Mouse (Mus musculus): ENCODE measurements around the gene Bap1. TPM values are rescaled to one million over a fixed set of nuclear protein-coding genes. Genes with fewer than 3 reads are reported as not detected.

The Bap1 gene
- total and polyA plus RNA-seq, 2 experiments from 2014 or later: 104 to 136 TPM

- TF ChIP-seq CTCF (IDR thresholded peaks at IDR 0.05; ENCODE audit: low read depth): no peak
- 73% methylated on average over 1 of the region's 1 CpGs for WGBS
- ATAC-seq: no peak
Observed at GRCm38 (mm10) chr14:31245946-31246345, 5.3 kb upstream of the Bap1 start.

DNA sequence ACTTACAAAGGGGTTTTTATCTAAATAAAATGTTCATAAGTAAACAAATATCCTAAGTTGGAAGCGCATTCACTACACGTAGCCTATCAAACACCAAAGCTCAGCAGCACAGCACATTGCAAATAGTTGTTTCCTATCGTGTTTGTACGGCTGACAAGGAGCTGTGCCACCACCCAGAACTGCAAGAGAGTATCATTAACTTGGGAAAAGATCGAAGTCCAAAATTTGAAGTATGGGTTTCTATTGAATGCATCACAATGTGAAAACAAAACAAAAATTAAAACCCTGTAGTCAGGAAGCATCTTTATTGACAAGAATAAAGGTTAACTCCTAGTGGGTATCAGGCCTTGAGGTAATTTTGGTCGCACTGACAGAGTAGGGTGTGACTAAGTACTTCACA is 2.9 kb upstream of the Bap1 start:
- H3K9me3 ChIP-seq (ENCODE audit: low read length): no peaks in the 10 kb centered on the region
- H3K4me1 ChIP-seq (ENCODE audit: insufficient read depth, low read length): peaks cover 7% of the 10 kb centered on the region; the same call in 1 of the 2 replicates
- H3K4me3 ChIP-seq (ENCODE audit: low read length): no peak overlapping the region
- ATAC-seq (no peak), DNase-seq (ENCODE audit: low spot score) (no peak)
- H3K4me2 ChIP-seq (ENCODE audit: low read depth, low read length): no peak overlapping the region
- TF ChIP-seq CTCF (IDR thresholded peaks at IDR 0.05; ENCODE audit: low read depth): no peak
- no peak overlapping the region for H3K9ac ChIP-seq (replicated peaks; ENCODE audit: low read length)
- WGBS: 91% methylated on average over 6 of the region's 6 CpGs
- no peak overlapping the region for H3K27ac ChIP-seq
- peaks cover 2% of the 10 kb centered on the region for H3K36me3 ChIP-seq (ENCODE audit: insufficient read depth, low read length)
- no peaks in the 10 kb centered on the region for H3K27me3 ChIP-seq (ENCODE audit: insufficient read depth, low read length)

More at GRCm38 (mm10) chr14:31245946-31246345, 5.3 kb upstream of the Bap1 start:
- Histone ChIP-seq H3K9me3 (ENCODE audit: low read length) (no peaks in the 10 kb centered on the region), H3K27ac (no peak overlapping the region), H3K9ac (replicated peaks; ENCODE audit: low read length) (no peak overlapping the region), H3K36me3 (ENCODE audit: insufficient read depth, low read length) (no peaks in the 10 kb centered on the region), H3K4me2 (ENCODE audit: low read depth, low read length) (no peak overlapping the region), H3K4me1 (ENCODE audit: insufficient read depth, low read length) (no peaks in the 10 kb centered on the region), H3K4me3 (ENCODE audit: low read length) (no peak overlapping the region), H3K27me3 (ENCODE audit: insufficient read depth, low read length) (no peaks in the 10 kb centered on the region)
- no peak for DNase-seq (ENCODE audit: low spot score)

- Histone ChIP-seq H3K4me1 (ENCODE audit: insufficient read depth, low read length) (peaks cover 7% of the 10 kb centered on the region; the same call in 1 of the 2 replicates), H3K9ac (replicated peaks; ENCODE audit: low read length) (peak overlapping the region; percentile 99), H3K9me3 (ENCODE audit: low read length) (no peaks in the 10 kb centered on the region), H3K4me3 (ENCODE audit: low read length) (peak overlapping the region; percentile 99), H3K4me2 (ENCODE audit: low read depth, low read length) (peak overlapping the region; percentile 87), H3K36me3 (ENCODE audit: insufficient read depth, low read length) (peaks cover 22% of the 10 kb centered on the region), H3K27ac (peak overlapping the region; percentile 97), H3K27me3 (ENCODE audit: insufficient read depth, low read length) (no peaks in the 10 kb centered on the region)
- 19% methylated on average over 38 of the region's 38 CpGs for WGBS
- no peak for DNase-seq (ENCODE audit: low spot score)
- ATAC-seq: peak; percentile 19
- TF ChIP-seq CTCF (IDR thresholded peaks at IDR 0.05; ENCODE audit: low read depth): no peak
Observed at GRCm38 (mm10) chr14:31250222-31251083, 797 bp upstream of the Bap1 start.

DNA sequence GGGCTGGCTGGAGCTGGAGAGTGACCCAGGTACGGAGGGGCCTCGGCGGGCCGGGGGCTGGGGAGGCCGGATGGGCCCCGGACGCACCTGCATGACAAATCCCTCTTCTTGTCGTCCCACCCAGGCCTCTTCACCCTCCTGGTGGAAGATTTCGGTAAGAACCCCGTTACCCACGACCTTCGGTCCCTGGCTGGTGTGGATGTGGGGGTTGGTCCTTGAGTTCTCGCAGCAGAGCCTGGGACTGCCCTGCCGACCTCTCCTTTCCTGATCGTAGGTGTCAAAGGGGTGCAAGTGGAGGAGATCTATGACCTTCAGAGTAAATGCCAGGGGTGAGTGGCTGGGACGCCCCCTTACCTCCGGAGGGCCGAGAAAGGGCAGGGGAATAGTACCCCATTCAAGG is 376 bp downstream of the Bap1 start:
- 1% methylated on average over 18 of the region's 18 CpGs for WGBS

DNA sequence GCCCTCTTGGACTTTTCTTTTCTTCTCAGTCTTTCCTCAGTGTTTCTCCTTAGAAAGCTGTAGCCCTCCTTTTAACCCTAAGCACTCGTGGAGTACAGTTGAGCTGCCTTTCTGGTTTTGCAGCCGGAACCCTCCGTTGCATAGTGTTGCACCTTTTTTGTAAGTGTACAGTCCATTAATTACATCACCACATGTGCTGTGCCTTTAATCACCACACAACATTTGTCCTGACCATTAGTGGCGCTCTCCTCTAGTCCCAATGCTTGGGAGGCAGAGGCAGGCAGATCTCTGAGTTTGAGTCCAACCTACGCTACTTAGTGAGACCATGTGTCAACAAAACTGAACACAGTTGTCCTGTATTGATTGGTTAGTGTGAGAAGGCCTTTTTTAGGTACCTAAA is 841 bp downstream of the Bap1 start:
- Histone ChIP-seq H3K4me2 (ENCODE audit: low read depth, low read length) (peak overlapping the region; percentile 87), H3K9me3 (ENCODE audit: low read length) (no peaks in the 10 kb centered on the region), H3K36me3 (ENCODE audit: insufficient read depth, low read length) (peaks cover 38% of the 10 kb centered on the region), H3K4me1 (ENCODE audit: insufficient read depth, low read length) (peaks cover 7% of the 10 kb centered on the region; the same call in 1 of the 2 replicates), H3K9ac (replicated peaks; ENCODE audit: low read length) (peak overlapping the region; percentile 99), H3K27me3 (ENCODE audit: insufficient read depth, low read length) (no peaks in the 10 kb centered on the region), H3K4me3 (ENCODE audit: low read length) (peak overlapping the region; percentile 99), H3K27ac (peak overlapping the region; percentile 97; the same call in 1 of the 2 replicates)
- DNase-seq (ENCODE audit: low spot score) (no peak), ATAC-seq (no peak)
- WGBS: 89% methylated on average over 5 of the region's 5 CpGs
- TF ChIP-seq CTCF (IDR thresholded peaks at IDR 0.05; ENCODE audit: low read depth): no peak

More for the DNA sequence above, 376 bp downstream of the Bap1 start:
- Histone ChIP-seq H3K4me2 (ENCODE audit: low read depth, low read length) (peak overlapping the region; percentile 87), H3K27ac (peak overlapping the region; percentile 97), H3K9me3 (ENCODE audit: low read length) (no peaks in the 10 kb centered on the region), H3K27me3 (ENCODE audit: insufficient read depth, low read length) (no peaks in the 10 kb centered on the region), H3K9ac (replicated peaks; ENCODE audit: low read length) (peak overlapping the region; percentile 99), H3K4me3 (ENCODE audit: low read length) (peak overlapping the region; percentile 99), H3K36me3 (ENCODE audit: insufficient read depth, low read length) (peaks cover 33% of the 10 kb centered on the region), H3K4me1 (ENCODE audit: insufficient read depth, low read length) (peaks cover 7% of the 10 kb centered on the region; the same call in 1 of the 2 replicates)
- no peak for DNase-seq (ENCODE audit: low spot score)
- ATAC-seq: no peak; the same call in 1 of the 2 replicates
- TF ChIP-seq CTCF (IDR thresholded peaks at IDR 0.05; ENCODE audit: low read depth): no peak

GRCm38 (mm10) chr14:31258476-31259050 is 7.3 kb downstream of the Bap1 start:
- H3K27ac ChIP-seq: no peak overlapping the region
- H3K4me3 ChIP-seq (ENCODE audit: low read length): no peak overlapping the region

More at GRCm38 (mm10) chr14:31258476-31259050, 7.3 kb downstream of the Bap1 start:
- H3K9me3 ChIP-seq (ENCODE audit: low read length): no peaks in the 10 kb centered on the region
- TF ChIP-seq CTCF (IDR thresholded peaks at IDR 0.05; ENCODE audit: low read depth): no peak
- no peaks in the 10 kb centered on the region for H3K27me3 ChIP-seq (ENCODE audit: insufficient read depth, low read length)
- no peak overlapping the region for H3K9ac ChIP-seq (replicated peaks; ENCODE audit: low read length)
- no peak overlapping the region for H3K4me2 ChIP-seq (ENCODE audit: low read depth, low read length)
- DNase-seq (ENCODE audit: low spot score) (no peak), ATAC-seq (no peak)
- H3K4me1 ChIP-seq (ENCODE audit: insufficient read depth, low read length): no peaks in the 10 kb centered on the region
- WGBS: 92% methylated on average over 14 of the region's 14 CpGs
- peaks cover 80% of the 10 kb centered on the region for H3K36me3 ChIP-seq (ENCODE audit: insufficient read depth, low read length)

Data from hindbrain, postnatal 0 days (tissue).